Mouse (Mus musculus) small intestine, adult 2 months (tissue): ENCODE measurements around the gene Cbr2. TPM values are rescaled to one million over a fixed set of nuclear protein-coding genes. Genes with fewer than 3 reads are reported as not detected.

ENCODE experiments used
- H3K27ac ChIP-seq: fragments of 200-500 bp; 2 replicates; pipeline ENCODE4 v1.5.1; 2012; ENCODE audit warnings: low read depth, low read length, control low read depth, inconsistent platforms; ENCODE audit not compliant: insufficient read depth
- H3K27me3 ChIP-seq: fragments of 200-500 bp; 2 replicates; pipeline ENCODE4 v1.6.1; 2012; ENCODE audit warnings: mild to moderate bottlenecking, moderate library complexity, low read length, inconsistent platforms; ENCODE audit not compliant: control insufficient read depth, insufficient read depth
- H3K36me3 ChIP-seq: fragments of 200-500 bp; 2 replicates; pipeline ENCODE4 v1.6.1; 2012; ENCODE audit warnings: mild to moderate bottlenecking, low read length, control low read depth, inconsistent platforms; ENCODE audit not compliant: control insufficient read depth, insufficient read depth
- H3K4me1 ChIP-seq: fragments of 200-500 bp; 2 replicates; pipeline ENCODE4 v1.6.1; 2012; ENCODE audit warnings: low read length, inconsistent platforms, mixed read lengths; ENCODE audit not compliant: control insufficient read depth, insufficient read depth, insufficient read length
- H3K4me3 ChIP-seq: fragments of 200-500 bp; 2 replicates; pipeline ENCODE4 v1.5.1; 2012; ENCODE audit warnings: low read depth, mild to moderate bottlenecking, control low read depth, inconsistent platforms, low read length, moderate library complexity
- CTCF ChIP-seq: fragments of 200-500 bp; IDR thresholded peaks from 2 replicates; pipeline ENCODE4 v1.5.1; 2012; ENCODE audit warnings: low read depth, mild to moderate bottlenecking, control low read depth, inconsistent platforms, low read length, moderate library complexity, mixed read lengths; ENCODE audit not compliant: insufficient replicate concordance, insufficient read length; ENCODE audit errors: extremely low read depth
- POLR2A ChIP-seq: fragments of 200-500 bp; IDR thresholded peaks from 2 replicates; pipeline ENCODE4 v1.6.1; 2012; ENCODE audit warnings: low read depth, mild to moderate bottlenecking, control low read depth, inconsistent platforms, low read length, moderate library complexity
- WGBS: fragments of 180-500 bp; shearing (Covaris S2); methylation state at CpG from one replicate; pipeline ENCODE4 v1.1.7; 2018; 5-methylcytosine and 5-hydroxymethylcytosine counted together
- polyA plus RNA-seq: library from polyadenylated mRNA; depleted of rRNA; stranded (reverse); fragments of >200 nt; gene quantifications from 2 replicates; pipeline ENCODE4 v1.2.3, GENCODE M21; 2012; rRNA removed

The Cbr2 gene
- polyA plus RNA-seq, 1 experiment: 1.2 TPM

- peaks cover 13% of the 10 kb centered on the region; the same call in 1 of the 2 replicates for H3K4me1 ChIP-seq
- no peak for TF ChIP-seq CTCF
- no peak for TF ChIP-seq POLR2A
- no peak overlapping the region for H3K4me3 ChIP-seq
- WGBS: 84% methylated on average over 2 of the region's 2 CpGs
- no peak overlapping the region for H3K27ac ChIP-seq
- no peaks in the 10 kb centered on the region for H3K27me3 ChIP-seq
- H3K36me3 ChIP-seq: peaks cover 59% of the 10 kb centered on the region
Observed at GRCm38 (mm10) chr11:120684660-120685059, 47.3 kb downstream of the Cbr2 start.

- 92% methylated on average over 2 of the region's 2 CpGs for WGBS
- no peak overlapping the region for H3K27ac ChIP-seq
- H3K36me3 ChIP-seq: peaks cover 53% of the 10 kb centered on the region
- TF ChIP-seq POLR2A (no peak), CTCF (no peak)
- H3K27me3 ChIP-seq: no peaks in the 10 kb centered on the region
- no peak overlapping the region for H3K4me3 ChIP-seq
- peaks cover 16% of the 10 kb centered on the region for H3K4me1 ChIP-seq
Observed at GRCm38 (mm10) chr11:120684086-120684485, 47.8 kb downstream of the Cbr2 start.

GRCm38 (mm10) chr11:120683536-120683935 is 48.4 kb downstream of the Cbr2 start:
- no peak for TF ChIP-seq POLR2A
- no peak for TF ChIP-seq CTCF
- no peak overlapping the region for H3K4me3 ChIP-seq
- WGBS: 95% methylated on average over 3 of the region's 3 CpGs
- H3K27me3 ChIP-seq: no peaks in the 10 kb centered on the region
- H3K36me3 ChIP-seq: peaks cover 51% of the 10 kb centered on the region
- peaks cover 16% of the 10 kb centered on the region for H3K4me1 ChIP-seq
- no peak overlapping the region for H3K27ac ChIP-seq

DNA sequence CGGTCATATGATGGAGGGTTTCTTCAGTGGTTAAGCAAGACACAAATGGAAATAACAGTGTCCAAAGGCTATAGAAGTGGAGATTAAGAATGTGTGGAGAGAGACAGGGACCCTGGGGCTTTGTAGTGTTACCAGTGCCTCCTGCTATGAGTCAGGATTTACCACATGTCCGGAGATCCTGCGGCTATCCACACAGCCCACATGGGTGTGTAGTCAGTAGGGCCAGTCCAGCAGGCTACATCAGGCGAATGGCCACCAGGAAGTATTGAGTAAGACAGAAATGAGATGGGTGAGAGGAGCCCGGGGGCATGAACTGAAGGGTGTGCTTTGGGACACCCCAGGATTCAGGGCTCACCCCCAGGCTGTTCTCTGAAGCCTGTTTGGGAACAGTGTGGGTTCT is 49.2 kb downstream of the Cbr2 start:
- no peak for TF ChIP-seq POLR2A
- TF ChIP-seq CTCF: no peak
- 94% methylated on average over 5 of the region's 5 CpGs for WGBS
- peaks cover 54% of the 10 kb centered on the region for H3K36me3 ChIP-seq
- no peak overlapping the region for H3K4me3 ChIP-seq
- no peaks in the 10 kb centered on the region for H3K27me3 ChIP-seq
- H3K27ac ChIP-seq: no peak overlapping the region
- peaks cover 16% of the 10 kb centered on the region for H3K4me1 ChIP-seq

GRCm38 (mm10) chr11:120679909-120680308 is 52.0 kb downstream of the Cbr2 start:
- 42% methylated on average over 3 of the region's 3 CpGs for WGBS
- Histone ChIP-seq H3K27ac (peak overlapping the region; percentile 90), H3K4me3 (no peak overlapping the region), H3K4me1 (peaks cover 21% of the 10 kb centered on the region), H3K27me3 (no peaks in the 10 kb centered on the region), H3K36me3 (peaks cover 35% of the 10 kb centered on the region)
- peak; percentile 46; the same call in 1 of the 2 replicates for TF ChIP-seq CTCF
- no peak for TF ChIP-seq POLR2A

Other genes with a start within 250 kb of the Cbr2 start
- 130 and 155 TPM in 2 replicates for gene Mrpl12, start 247.5 kb downstream of the Cbr2 start, polyA plus RNA-seq
- 298 and 416 TPM in 2 replicates for gene Slc25a10, start 240.3 kb downstream of the Cbr2 start, polyA plus RNA-seq
- 1.4 and 2.6 TPM in 2 replicates for gene Gcgr, start 201.4 kb downstream of the Cbr2 start, polyA plus RNA-seq
- gene Mcrip1, start 182.4 kb downstream of the Cbr2 start, polyA plus RNA-seq: 24.0 and 30.3 TPM in 2 replicates
- 0.51 TPM in 1 of 2 replicates, not detected in the other for gene Ppp1r27, start 181.0 kb downstream of the Cbr2 start, polyA plus RNA-seq
- gene P4hb, start 158.9 kb downstream of the Cbr2 start, polyA plus RNA-seq: 442 and 705 TPM in 2 replicates
- 489 and 1,022 TPM in 2 replicates for gene Arhgdia, start 150.5 kb downstream of the Cbr2 start, polyA plus RNA-seq
- 12.0 and 24.0 TPM in 2 replicates for gene Alyref, start 133.7 kb downstream of the Cbr2 start, polyA plus RNA-seq
- 46.4 and 97.9 TPM in 2 replicates for gene Anapc11, start 133.7 kb downstream of the Cbr2 start, polyA plus RNA-seq
- 0.98 and 7.2 TPM in 2 replicates for gene Npb, start 123.6 kb downstream of the Cbr2 start, polyA plus RNA-seq
- gene Pcyt2, start 114.2 kb downstream of the Cbr2 start, polyA plus RNA-seq: 449 and 1,029 TPM in 2 replicates
- 99.1 and 147 TPM in 2 replicates for gene Sirt7, start 106.9 kb downstream of the Cbr2 start, polyA plus RNA-seq
- gene Mafg, start 98.5 kb downstream of the Cbr2 start, polyA plus RNA-seq: 24.8 and 33.6 TPM in 2 replicates
- gene Pycr1, start 88.3 kb downstream of the Cbr2 start, polyA plus RNA-seq: 17.1 and 19.9 TPM in 2 replicates
- 0.39 and 1.0 TPM in 2 replicates for gene Myadml2, start 84.0 kb downstream of the Cbr2 start, polyA plus RNA-seq
- gene Notum, start 70.9 kb downstream of the Cbr2 start, polyA plus RNA-seq: 0.67 and 0.99 TPM in 2 replicates
- 86.9 and 138 TPM in 2 replicates for gene Aspscr1, start 59.1 kb downstream of the Cbr2 start, polyA plus RNA-seq
- 38.4 and 46.2 TPM in 2 replicates for gene Cenpx, start 18.4 kb downstream of the Cbr2 start, polyA plus RNA-seq
- gene Lrrc45, start 18.2 kb downstream of the Cbr2 start, polyA plus RNA-seq: 22.0 and 23.9 TPM in 2 replicates
- 4.1 and 5.1 TPM in 2 replicates for gene Rac3, start 10.6 kb downstream of the Cbr2 start, polyA plus RNA-seq
- 102 and 127 TPM in 2 replicates for gene Dcxr, start 4.8 kb downstream of the Cbr2 start, polyA plus RNA-seq
- 1.4 and 58.5 TPM in 2 replicates for gene Hmga1b, start 30.7 kb upstream of the Cbr2 start, polyA plus RNA-seq
- gene Rfng, start 52.1 kb upstream of the Cbr2 start, polyA plus RNA-seq: 41.0 and 90.5 TPM in 2 replicates
- gene Gps1, start 52.2 kb upstream of the Cbr2 start, polyA plus RNA-seq: 57.5 and 86.4 TPM in 2 replicates
- gene Dus1l, start 64.3 kb upstream of the Cbr2 start, polyA plus RNA-seq: 24.1 and 29.0 TPM in 2 replicates
- gene Fasn, start 92.4 kb upstream of the Cbr2 start, polyA plus RNA-seq: 151 and 154 TPM in 2 replicates
- gene Ccdc57, start 200.8 kb upstream of the Cbr2 start, polyA plus RNA-seq: 0.43 and 0.84 TPM in 2 replicates
- gene Slc16a3, start 216.4 kb upstream of the Cbr2 start, polyA plus RNA-seq: 56.8 and 68.9 TPM in 2 replicates